Comparison of ENCODE assay signal across 9 mouse cellular contexts in the genomic region with DNA sequence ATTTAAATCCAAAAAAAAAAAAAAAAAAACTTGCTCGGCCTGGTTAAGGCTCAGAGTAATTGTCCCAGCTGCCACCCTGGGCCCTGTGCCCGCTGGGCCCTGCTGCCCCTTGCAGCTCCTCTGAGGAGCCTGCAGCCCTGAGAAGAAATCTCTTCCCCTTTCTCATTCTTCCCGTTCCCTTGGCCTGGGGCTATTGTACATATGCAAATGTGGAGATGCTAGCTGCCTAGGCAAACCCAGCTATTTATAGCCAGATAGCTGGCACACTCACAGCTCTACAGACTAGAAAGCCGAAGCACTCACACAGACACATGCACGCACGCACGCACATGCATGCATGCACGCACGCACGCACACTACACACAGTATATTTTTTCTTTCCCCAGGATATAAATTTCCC. TPM values are rescaled to one million over a fixed set of nuclear protein-coding genes. Genes with fewer than 3 reads are reported as not detected.
DNase-seq lines count a peak whose midpoint lies in the region; ATAC-seq lines count a peak whose summit lies in the region.
"Had no signal": no experiment of that assay in that cellular context is flagged by ENCODE, and none has a peak within 500 bp of the region (broad histone marks: within the 10 kb centered on the region; RNA-seq: fewer than 3 reads in every experiment).

No protein-coding gene starts in this region.

- H3K9ac ChIP-seq in kidney, embryonic 16.5 days (replicated peaks; ENCODE audit: low read length): no peak overlapping the region
- H3K9ac ChIP-seq in hindbrain, embryonic 13.5 days: peak overlapping the region; percentile 53; the same call in 1 of the 2 replicates
- no peak overlapping the region for H3K9ac ChIP-seq in kidney, embryonic 14.5 days (ENCODE audit: low read depth, low read length)

- no peak for DNase-seq in kidney, adult 11 months
- DNase-seq in cerebellum, postnatal 36 days: peak; percentile 30 to 48
- DNase-seq in retina, adult 2 months (ENCODE audit: low read depth, low spot score): peak; percentile 11
- DNase-seq in adrenal gland, postnatal 4 days (ENCODE audit: low spot score in 2 of 2): no peak
- no peak for DNase-seq in thymus, postnatal 10 days (ENCODE audit: low spot score in 2 of 2)

- peaks cover 7% of the 10 kb centered on the region; the same call in 1 of the 2 replicates for H3K9me3 ChIP-seq in kidney, embryonic 16.5 days (ENCODE audit: low read length)
- no peaks in the 10 kb centered on the region; the same call in 1 of the 2 replicates for H3K9me3 ChIP-seq in hindbrain, embryonic 13.5 days
- H3K9me3 ChIP-seq in kidney, embryonic 14.5 days (ENCODE audit: control insufficient read depth, low read length): peaks cover 3% of the 10 kb centered on the region; the same call in 1 of the 2 replicates

- H3K27me3 ChIP-seq in kidney, embryonic 16.5 days (ENCODE audit: insufficient read depth, low read length): peaks cover 16% of the 10 kb centered on the region
- H3K27me3 ChIP-seq in hindbrain, embryonic 13.5 days: 0 out of 2 replicates have a peak, but pooled peaks cover 3% of the 10 kb centered on the region
- H3K27me3 ChIP-seq in kidney, embryonic 14.5 days (ENCODE audit: control insufficient read depth, insufficient read depth, low read length): peaks cover 8% of the 10 kb centered on the region; the same call in 1 of the 2 replicates

- 35% methylated on average over 10 of the region's 10 CpGs for WGBS in kidney, embryonic 16.5 days
- WGBS in hindbrain, embryonic 13.5 days: 14% methylated on average over 10 of the region's 10 CpGs
- 39% methylated on average over 10 of the region's 10 CpGs for WGBS in kidney, embryonic 14.5 days

- H3K36me3 ChIP-seq in kidney, embryonic 16.5 days (ENCODE audit: insufficient read depth, low read length): no peaks in the 10 kb centered on the region
- no peaks in the 10 kb centered on the region for H3K36me3 ChIP-seq in hindbrain, embryonic 13.5 days
- H3K36me3 ChIP-seq in kidney, embryonic 14.5 days (ENCODE audit: control insufficient read depth, insufficient read depth, low read length): no peaks in the 10 kb centered on the region

- no peak overlapping the region for H3K27ac ChIP-seq in kidney, embryonic 16.5 days (ENCODE audit: low read length)
- H3K27ac ChIP-seq in hindbrain, embryonic 13.5 days: peak overlapping the region; percentile 86
- H3K27ac ChIP-seq in kidney, embryonic 14.5 days (ENCODE audit: low read depth, low read length): no peak overlapping the region

- H3K4me1 ChIP-seq in kidney, embryonic 16.5 days (ENCODE audit: insufficient read depth, low read length): peaks cover 14% of the 10 kb centered on the region
- peaks cover 34% of the 10 kb centered on the region for H3K4me1 ChIP-seq in hindbrain, embryonic 13.5 days (replicated peaks)
- peaks cover 6% of the 10 kb centered on the region; the same call in 1 of the 2 replicates for H3K4me1 ChIP-seq in kidney, embryonic 14.5 days (ENCODE audit: control insufficient read depth, insufficient read depth, low read length)

- ATAC-seq in kidney, embryonic 16.5 days (ENCODE audit: low FRiP score, low TSS enrichment): 0 out of 2 replicates have a peak, but pooled peaks have one; percentile 51
- ATAC-seq in hindbrain, embryonic 13.5 days (ENCODE audit: low FRiP score): peak; percentile 86
- no peak for ATAC-seq in kidney, embryonic 14.5 days (ENCODE audit: low FRiP score, low TSS enrichment)

- H3K4me3 ChIP-seq in kidney, embryonic 16.5 days (ENCODE audit: low read length): no peak overlapping the region
- no peak overlapping the region for H3K4me3 ChIP-seq in hindbrain, embryonic 13.5 days
- H3K4me3 ChIP-seq in kidney, embryonic 14.5 days (ENCODE audit: low read length): no peak overlapping the region

- no peak overlapping the region for H3K4me2 ChIP-seq in kidney, embryonic 16.5 days (replicated peaks; ENCODE audit: low read depth, low read length)
- 0 out of 2 replicates have a peak overlapping the region, but pooled peaks have one; percentile 4 for H3K4me2 ChIP-seq in hindbrain, embryonic 13.5 days
- no peak overlapping the region for H3K4me2 ChIP-seq in kidney, embryonic 14.5 days (replicated peaks; ENCODE audit: low read depth, low read length)

RNA-seq across cellular contexts. Expression of a gene that starts 9.0 kb away (rescaled TPM):
- not detected in 2 replicates for polyA plus RNA-seq in kidney, embryonic 16.5 days (2015; fragmentation: Nextera tagmentation; extraction: Ambion mirVana)
- polyA plus RNA-seq in hindbrain, embryonic 13.5 days (2015; fragmentation: Nextera tagmentation; extraction: Ambion mirVana): not detected in 2 replicates
- not detected for total RNA-seq in adrenal gland, postnatal 4 days (2021)
- not detected in 2 replicates for polyA plus RNA-seq in kidney, embryonic 14.5 days (2014; fragmentation: Nextera tagmentation; extraction: Ambion mirVana)
- polyA plus RNA-seq: intestine, embryonic 14.5 days had no signal

Comparison
In these comparisons a context has a peak if more than half of its experiments do, and no peak if none do; other contexts are left out.
1. DNase-seq: peak in cerebellum, postnatal 36 days (2 of 2) and retina, adult 2 months (single experiment); none in kidney, adult 11 months (single experiment), adrenal gland, postnatal 4 days (0 of 2) and thymus, postnatal 10 days (0 of 2).